Mouse (Mus musculus) bone marrow, adult 2 months (tissue): ENCODE results near the gene Polr2h. TPM values are rescaled to one million over a fixed set of nuclear protein-coding genes. Genes with fewer than 3 reads are reported as not detected.

Source experiments
- H3K27ac ChIP-seq: fragments of 200-500 bp; 2 replicates; pipeline ENCODE4 v1.5.1; 2012; ENCODE audit warnings: low read depth, mild to moderate bottlenecking, control low read depth, inconsistent platforms, low read length; ENCODE audit not compliant: control insufficient read depth, poor library complexity, insufficient read depth
- H3K4me1 ChIP-seq: fragments of 200-500 bp; 2 replicates; pipeline ENCODE4 v1.6.1; 2011; ENCODE audit warnings: low read length; ENCODE audit not compliant: control insufficient read depth, insufficient read depth
- H3K4me3 ChIP-seq: fragments of 200-500 bp; replicated peaks from 2 replicates; pipeline ENCODE3; 2011; ENCODE audit warnings: mild to moderate bottlenecking, low read depth, low read length, control low read depth; ENCODE audit not compliant: control insufficient read depth
- CTCF ChIP-seq: fragments of 200-500 bp; IDR thresholded peaks from 2 replicates; pipeline ENCODE4 v1.5.1; 2011; ENCODE audit warnings: low read length, control low read depth; ENCODE audit not compliant: control insufficient read depth, insufficient read depth
- POLR2A ChIP-seq: fragments of 200-500 bp; IDR thresholded peaks from 2 replicates; pipeline ENCODE4 v1.6.1; 2011; ENCODE audit warnings: low read depth, mild to moderate bottlenecking, control low read depth, low read length, borderline replicate concordance; ENCODE audit not compliant: control insufficient read depth
- WGBS: fragments of 180-500 bp; shearing (Covaris S2); methylation state at CpG from one replicate; pipeline ENCODE4 v1.1.7; 2018; 5-methylcytosine and 5-hydroxymethylcytosine counted together
- polyA plus RNA-seq: library from polyadenylated mRNA; stranded (reverse); fragments of >200 nt; gene quantifications from 2 replicates; pipeline ENCODE4 v1.2.4, GENCODE M21; 2011; ENCODE audit warnings: low replicate concordance; ENCODE audit not compliant: missing spikeins, insufficient read depth, insufficient read length

The Polr2h gene
- polyA plus RNA-seq, 1 experiment: 50.1 TPM

DNA sequence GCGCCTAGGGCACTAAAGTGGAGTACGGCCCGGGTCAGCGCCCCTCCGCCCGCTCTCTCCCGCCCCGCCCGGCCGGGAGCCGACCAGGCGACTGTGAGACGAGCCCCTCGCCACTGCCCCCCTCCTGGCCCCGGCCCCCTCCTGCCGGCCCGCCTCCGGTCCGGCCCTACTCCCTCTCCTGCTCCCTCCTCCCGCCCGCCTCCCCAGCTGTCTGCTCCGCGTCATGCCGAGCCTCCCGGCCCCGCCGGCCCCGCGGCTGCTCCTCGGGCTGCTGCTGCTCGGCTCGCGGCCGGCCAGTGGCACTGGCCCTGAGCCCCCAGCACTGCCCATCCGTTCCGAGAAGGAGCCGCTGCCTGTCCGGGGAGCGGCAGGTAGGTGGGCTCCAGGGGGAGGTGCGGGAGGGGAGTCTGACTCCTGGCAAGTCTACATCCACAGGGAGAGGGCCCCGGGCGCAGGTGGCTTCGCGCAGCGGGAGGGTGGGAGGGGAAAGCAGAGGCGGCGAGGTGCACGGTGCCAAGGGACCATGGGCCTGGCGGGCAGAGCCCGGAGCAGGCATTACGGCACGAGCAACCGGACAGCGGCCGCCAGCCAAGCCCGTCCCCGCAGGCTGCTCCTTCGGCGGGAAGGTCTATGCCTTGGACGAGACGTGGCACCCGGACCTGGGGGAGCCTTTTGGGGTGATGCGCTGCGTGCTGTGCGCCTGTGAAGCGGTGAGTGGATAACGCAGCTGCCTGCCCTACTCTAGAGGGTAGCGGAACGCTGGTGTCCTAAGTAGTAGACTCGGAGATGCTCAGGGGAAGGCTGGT, 15.7 kb downstream of the Polr2h start, which contains the start of gene Chrd:
Chrd (plus strand) TSS at position 203 of the 806 bp plus-strand sequence.
- no peak within 1 kb of the TSS for H3K4me3 ChIP-seq
- H3K27ac ChIP-seq: no peak within 1 kb of the TSS
- WGBS: 1% methylated on average over 68 of the region's 70 CpGs
- TF ChIP-seq POLR2A: no peak
- no peak for TF ChIP-seq CTCF
- peaks cover 2% of the 10 kb centered on the region; the same call in 1 of the 2 replicates for H3K4me1 ChIP-seq

- 3% methylated on average over 45 of the region's 45 CpGs for WGBS
- peaks cover 2% of the 10 kb centered on the region; the same call in 1 of the 2 replicates for H3K4me1 ChIP-seq
- TF ChIP-seq POLR2A (no peak), CTCF (no peak)
- no peak within 1 kb of the TSS for H3K4me3 ChIP-seq
- H3K27ac ChIP-seq: no peak within 1 kb of the TSS
Measured at GRCm38 (mm10) chr16:20733731-20734730, 16.6 kb downstream of the Polr2h start, which contains the start of gene Thpo. Gene Thpo (minus strand): TSS chr16:20734511.

- WGBS: 60% methylated on average over 5 of the region's 5 CpGs
- TF ChIP-seq CTCF: no peak
- TF ChIP-seq POLR2A: no peak
- Histone ChIP-seq H3K4me1 (peaks cover 2% of the 10 kb centered on the region; the same call in 1 of the 2 replicates), H3K4me3 (no peak overlapping the region), H3K27ac (no peak overlapping the region)
Measured at GRCm38 (mm10) chr16:20735651-20736050, 18.2 kb downstream of the Polr2h start.

DNA sequence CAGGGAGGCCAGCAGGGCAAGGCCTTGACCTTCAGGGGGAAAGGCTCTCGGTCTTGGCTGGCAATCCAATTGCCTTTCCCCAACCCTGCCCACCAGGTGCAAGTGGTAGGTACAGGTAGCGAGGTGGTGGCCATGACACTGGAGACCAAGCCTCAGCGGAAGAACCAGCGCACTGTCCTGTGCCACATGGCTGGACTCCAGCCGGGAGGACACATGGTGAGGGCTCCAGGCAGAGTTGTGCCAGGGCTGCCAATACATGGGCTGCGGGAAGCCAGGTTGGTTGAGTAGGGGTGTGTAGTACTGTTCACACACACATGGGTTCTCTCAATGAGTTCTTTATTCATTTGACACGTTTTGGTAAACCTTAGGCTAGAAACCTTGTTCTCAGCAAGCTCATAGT, 18.7 kb downstream of the Polr2h start:
- Histone ChIP-seq H3K4me1 (peaks cover 2% of the 10 kb centered on the region; the same call in 1 of the 2 replicates), H3K4me3 (no peak overlapping the region), H3K27ac (no peak overlapping the region)
- TF ChIP-seq CTCF: no peak
- WGBS: 78% methylated on average over 7 of the region's 7 CpGs

- no peak overlapping the region for H3K27ac ChIP-seq
- WGBS: 76% methylated on average over 5 of the region's 5 CpGs
- H3K4me3 ChIP-seq: no peak overlapping the region
- peaks cover 2% of the 10 kb centered on the region; the same call in 1 of the 2 replicates for H3K4me1 ChIP-seq
- TF ChIP-seq CTCF (no peak), POLR2A (no peak)
Measured at GRCm38 (mm10) chr16:20736823-20737222, 19.4 kb downstream of the Polr2h start.

GRCm38 (mm10) chr16:20739845-20740244, 22.4 kb downstream of the Polr2h start:
- no peaks in the 10 kb centered on the region for H3K4me1 ChIP-seq
- H3K27ac ChIP-seq: no peak overlapping the region
- 79% methylated on average over 9 of the region's 9 CpGs for WGBS
- no peak for TF ChIP-seq CTCF
- no peak for TF ChIP-seq POLR2A
- H3K4me3 ChIP-seq: no peak overlapping the region

- no peak for TF ChIP-seq CTCF
- TF ChIP-seq POLR2A: no peak
- H3K4me3 ChIP-seq: no peak overlapping the region
- no peaks in the 10 kb centered on the region for H3K4me1 ChIP-seq
- 40% methylated on average over 6 of the region's 6 CpGs for WGBS
- H3K27ac ChIP-seq: no peak overlapping the region
Measured at GRCm38 (mm10) chr16:20746641-20747040, 29.2 kb downstream of the Polr2h start.

DNA sequence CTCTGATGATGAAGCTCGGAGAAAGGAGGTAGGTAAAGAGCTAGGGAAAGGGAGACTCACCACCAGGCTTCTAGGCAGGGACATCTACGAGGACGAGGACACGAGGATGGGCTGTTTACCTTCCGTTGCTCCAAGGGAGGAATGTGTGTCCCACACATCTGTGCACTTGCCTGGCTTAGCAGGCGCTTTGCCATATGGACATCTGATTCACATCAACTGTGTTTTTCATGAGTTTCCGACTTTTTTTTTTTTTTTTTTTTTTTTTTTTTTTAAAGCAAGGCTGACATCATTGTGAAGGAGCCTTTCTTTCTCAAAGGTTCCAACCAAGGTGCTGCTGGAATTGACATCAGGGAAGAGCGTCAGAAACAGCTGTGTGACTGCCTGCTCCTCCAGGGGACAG, 33.1 kb downstream of the Polr2h start:
- Histone ChIP-seq H3K4me3 (no peak overlapping the region), H3K27ac (no peak overlapping the region), H3K4me1 (no peaks in the 10 kb centered on the region)
- WGBS: 65% methylated on average over 8 of the region's 8 CpGs
- no peak for TF ChIP-seq CTCF
- TF ChIP-seq POLR2A: no peak

DNA sequence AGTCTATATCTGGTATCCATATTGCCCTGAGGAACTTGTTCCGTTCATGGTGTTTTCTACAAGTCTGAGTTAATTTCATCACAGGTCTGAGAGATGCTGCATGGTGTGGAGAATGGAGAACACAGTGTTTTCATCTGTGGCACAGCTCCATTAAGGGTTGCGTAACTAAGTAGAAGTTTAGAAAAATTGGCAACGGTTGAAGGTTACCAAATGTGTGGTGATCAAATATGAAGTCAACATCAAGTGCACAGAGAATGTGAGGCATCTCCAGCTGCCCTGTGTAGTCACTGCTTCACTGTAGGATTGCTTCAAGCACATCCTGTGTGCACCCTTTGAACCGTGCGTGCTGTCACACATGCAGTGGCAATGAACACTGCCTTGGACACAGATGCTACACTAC, 38.6 kb downstream of the Polr2h start:
- no peak overlapping the region for H3K4me3 ChIP-seq
- H3K27ac ChIP-seq: no peak overlapping the region
- WGBS: 45% methylated on average over 5 of the region's 5 CpGs
- H3K4me1 ChIP-seq: peaks cover 1% of the 10 kb centered on the region; the same call in 1 of the 2 replicates
- TF ChIP-seq CTCF: no peak
- no peak for TF ChIP-seq POLR2A
